Mouse (Mus musculus): ENCODE measurements around the gene Vmn2r75. TPM values are rescaled to one million over a fixed set of nuclear protein-coding genes. Genes with fewer than 3 reads are reported as not detected.
"Not testable (repeated sequence)": the region's sequence is repeated elsewhere in the genome, so short reads cannot be mapped to it uniquely, and the experiment has no call there.

Vmn2r75 gene
- total RNA-seq (2021) = not detected
- long read RNA-seq, experiment 1 = 0 reads
- long read RNA-seq, experiment 2 = 0 reads

- DNase-seq = not testable (repeated sequence)
These were observed at the start of gene Vmn2r75 for GRCm38 (mm10) chr7:86171678-86172077. Gene Vmn2r75, minus strand, starts transcription at chr7:86171778.

- no peak for DNase-seq
These were observed 39.8 kb upstream of the Vmn2r75 start for GRCm38 (mm10) chr7:86211345-86211744.

Other genes with a start within 250 kb of the Vmn2r75 start
- gene Vmn2r74, start 210.1 kb downstream of the Vmn2r75 start, total RNA-seq (2021) = not detected
- gene Vmn2r76, start 74.5 kb upstream of the Vmn2r75 start, total RNA-seq (2021) = not detected
- gene Olfr310, start 105.4 kb upstream of the Vmn2r75 start, total RNA-seq (2021) = not detected
- not detected for gene Olfr309, start 141.9 kb upstream of the Vmn2r75 start, total RNA-seq (2021)
- not detected for gene Olfr308, start 153.9 kb upstream of the Vmn2r75 start, total RNA-seq (2021)
- gene Olfr307, start 165.8 kb upstream of the Vmn2r75 start, total RNA-seq (2021) = not detected
- gene Olfr305, start 195.2 kb upstream of the Vmn2r75 start, total RNA-seq (2021) = not detected
- gene Olfr304, start 214.9 kb upstream of the Vmn2r75 start, total RNA-seq (2021) = not detected
- not detected for gene Olfr303, start 226.0 kb upstream of the Vmn2r75 start, total RNA-seq (2021)
- not detected for gene Olfr301, start 232.1 kb upstream of the Vmn2r75 start, total RNA-seq (2021)

Data from gastrocnemius, postnatal 25 days (tissue).